Mouse (Mus musculus): ENCODE results near the gene Cks1b. TPM values are rescaled to one million over a fixed set of nuclear protein-coding genes. Genes with fewer than 3 reads are reported as not detected.
A peak's percentile ranks its signal among the peaks of the same experiment; 100 is the strongest.

Gene Cks1b
- total and polyA plus RNA-seq, 3 experiments, result 173 to 270 (median 268) TPM

- Histone ChIP-seq H3K4me2 (ENCODE audit: insufficient read depth, low read depth, poor library complexity, severe bottlenecking) (peak overlapping the region; percentile 61; the same call in 1 of the 2 replicates), H3K9ac (ENCODE audit: insufficient read depth, low read depth) (peak overlapping the region; percentile 90), H3K27ac (ENCODE audit: insufficient read depth, low read depth) (peak overlapping the region; percentile 76), H3K36me3 (replicated peaks in 1 of 2; ENCODE audit: control insufficient read depth in 1 of 2, insufficient read depth in 1 of 2, low read length in 1 of 2) (peaks cover 35 to 47% of the 10 kb centered on the region in 2 experiments), H3K9me3 (replicated peaks; ENCODE audit: low read length) (peaks cover 8% of the 10 kb centered on the region), H3K79me2 (replicated peaks; ENCODE audit: control insufficient read depth, extremely low read depth, insufficient read depth, poor library complexity, severe bottlenecking) (peaks cover 51% of the 10 kb centered on the region), H3K27me3 (replicated peaks) (no peaks in the 10 kb centered on the region), H3K4me3 (replicated peaks in 1 of 3; ENCODE audit: low read depth in 2 of 3, low read length in 2 of 3, poor library complexity in 1 of 3) (peak overlapping the region; percentile 68 to 76 (median 69)), H3K4me1 (ENCODE audit: control insufficient read depth in 1 of 2, insufficient read depth in 2 of 2) (peaks cover 18 to 47% of the 10 kb centered on the region in 2 experiments)
- in situ Hi-C loops (cut with MboI; ENCODE audit: low pct_ligation_motif_present, low pct_unique_long_range_greater_than_20kb, low sequenced_read_pairs), result no loop called here
- DNase-seq (ENCODE audit: extremely low read depth), result peak; percentile 88
- TF ChIP-seq NELFE (IDR thresholded peaks at IDR 0.05; ENCODE audit: low read depth, low read length) (no peak), ETS1 (conservative IDR thresholded peaks at IDR 0.05; ENCODE audit: low read depth, low read length) (peak; percentile 37), MAZ (IDR thresholded peaks at IDR 0.05; ENCODE audit: low read depth, low read length) (peak; percentile 72; the same call in 1 of the 2 replicates), EP300 (IDR thresholded peaks at IDR 0.05; ENCODE audit: low read length) (peak; percentile 15; the same call in 1 of the 2 replicates), BHLHE40 (IDR thresholded peaks at IDR 0.05; ENCODE audit: low read depth, low read length) (0 out of 2 replicates have a peak, but pooled peaks have one; percentile 57), MYC (IDR thresholded peaks at IDR 0.05; ENCODE audit: low read depth, low read length) (no peak), CHD1 (IDR thresholded peaks at IDR 0.05; ENCODE audit: low read depth, low read length) (peak; percentile 37; the same call in 1 of the 2 replicates), NRF1 (IDR thresholded peaks at IDR 0.05; ENCODE audit: low read depth, low read length) (peak; percentile 85), RCOR1 (conservative IDR thresholded peaks at IDR 0.05; ENCODE audit: low read depth, low read length) (0 out of 2 replicates have a peak, but pooled peaks have one; percentile 45)
- dilution Hi-C loops (cut with MboI; ENCODE audit: extremely low pct_ligation_motif_present, extremely low pct_unique_long_range_greater_than_20kb, low sequenced_read_pairs), result no loop called here
Observed at GRCm38 (mm10) chr3:89417840-89418169, 378 bp downstream of the Cks1b start.

DNA sequence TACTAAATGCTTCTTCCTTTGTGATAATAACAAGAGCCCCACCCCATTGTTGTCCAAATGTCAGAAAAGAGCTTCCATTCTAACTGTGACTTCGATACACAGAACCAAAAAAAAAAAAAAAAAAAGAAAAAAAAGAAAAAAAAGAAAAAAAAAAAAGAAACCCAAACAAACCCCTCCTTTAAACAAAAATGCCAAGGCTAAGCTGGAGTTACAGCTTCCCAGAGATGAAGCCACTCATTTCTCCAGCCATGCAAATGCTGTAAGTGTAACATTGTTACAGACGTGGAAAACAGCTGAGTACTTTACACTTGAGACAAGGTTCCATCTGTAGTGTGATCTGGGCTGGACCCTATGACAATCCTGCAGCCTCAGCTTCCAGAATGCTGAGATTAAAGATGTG lies 1.1 kb downstream of the Cks1b start:
- in situ Hi-C loops (cut with MboI; ENCODE audit: low pct_ligation_motif_present, low pct_unique_long_range_greater_than_20kb, low sequenced_read_pairs) (no loop called here), dilution Hi-C loops (cut with MboI; ENCODE audit: extremely low pct_ligation_motif_present, extremely low pct_unique_long_range_greater_than_20kb, low sequenced_read_pairs) (no loop called here)
- Histone ChIP-seq H3K36me3 (replicated peaks in 1 of 2; ENCODE audit: control insufficient read depth in 1 of 2, insufficient read depth in 1 of 2, low read length in 1 of 2) (peaks cover 31 to 42% of the 10 kb centered on the region in 2 experiments), H3K9me3 (replicated peaks; ENCODE audit: low read length) (peaks cover 8% of the 10 kb centered on the region), H3K9ac (ENCODE audit: insufficient read depth, low read depth) (peak overlapping the region; percentile 90), H3K4me1 (ENCODE audit: control insufficient read depth in 1 of 2, insufficient read depth in 2 of 2) (peaks cover 17 to 43% of the 10 kb centered on the region in 2 experiments), H3K27ac (ENCODE audit: insufficient read depth, low read depth) (peak overlapping the region; percentile 76), H3K4me3 (replicated peaks in 1 of 3; ENCODE audit: low read depth in 2 of 3, low read length in 2 of 3, poor library complexity in 1 of 3) (peak overlapping the region; percentile 68 to 76 (median 69)), H3K27me3 (replicated peaks) (no peaks in the 10 kb centered on the region), H3K4me2 (ENCODE audit: insufficient read depth, low read depth, poor library complexity, severe bottlenecking) (peak overlapping the region; percentile 61), H3K79me2 (replicated peaks; ENCODE audit: control insufficient read depth, extremely low read depth, insufficient read depth, poor library complexity, severe bottlenecking) (peaks cover 51% of the 10 kb centered on the region)
- no peak for DNase-seq (ENCODE audit: extremely low read depth)
- TF ChIP-seq TBP (conservative IDR thresholded peaks at IDR 0.05; ENCODE audit: low read depth, low read length), result no peak
- no peak for TF ChIP-seq JUND (conservative IDR thresholded peaks at IDR 0.05; ENCODE audit: low read depth, low read length)
- TF ChIP-seq KAT2A (IDR thresholded peaks at IDR 0.05; ENCODE audit: insufficient replicate concordance, low read length), result no peak
- no peak for TF ChIP-seq IRF4 (IDR thresholded peaks at IDR 0.05; ENCODE audit: low read depth, low read length)
- TF ChIP-seq MYC (IDR thresholded peaks at IDR 0.05; ENCODE audit: low read depth, low read length), result no peak
- no peak for TF ChIP-seq SMC3 (IDR thresholded peaks at IDR 0.05; ENCODE audit: low read depth, low read length)
- TF ChIP-seq E2F4 (IDR thresholded peaks at IDR 0.05; ENCODE audit: insufficient replicate concordance, low read depth, low read length), result no peak

All from CH12.LX (cell line).